Mouse (Mus musculus) liver, embryonic 12.5 days (tissue): ENCODE data around the gene Grk5. TPM values are rescaled to one million over a fixed set of nuclear protein-coding genes. Genes with fewer than 3 reads are reported as not detected.

Experiments used
- ATAC-seq: fragments of 200-750 bp; cut with Nextera tagmentation; 2 replicates; pipeline ENCODE4 v1.8.0; 2017; ENCODE audit warnings: moderate number of reproducible peaks, mild to moderate bottlenecking, moderate library complexity
- H3K27ac ChIP-seq: fragments of 300-500 bp; sonication (generic); 2 replicates; pipeline ENCODE4 v1.5.1; 2016; ENCODE audit warnings: mild to moderate bottlenecking
- H3K27me3 ChIP-seq: fragments of 300-500 bp; sonication (generic); replicated peaks from 2 replicates; pipeline ENCODE4 v1.6.1; 2016; ENCODE audit warnings: mild to moderate bottlenecking, moderate library complexity
- H3K36me3 ChIP-seq: fragments of 300-500 bp; sonication (generic); 2 replicates; pipeline ENCODE4 v1.6.1; 2016; ENCODE audit warnings: mild to moderate bottlenecking, moderate library complexity
- H3K4me1 ChIP-seq: fragments of 300-500 bp; sonication (generic); 2 replicates; pipeline ENCODE4 v1.6.1; 2016
- H3K4me2 ChIP-seq: fragments of 300-500 bp; sonication (generic); 2 replicates; pipeline ENCODE4 v1.6.1; 2016; ENCODE audit warnings: mild to moderate bottlenecking, moderate library complexity
- H3K4me3 ChIP-seq: fragments of 300-500 bp; sonication (generic); 2 replicates; pipeline ENCODE4 v1.5.1; 2016; ENCODE audit warnings: mild to moderate bottlenecking, moderate library complexity
- H3K9ac ChIP-seq: fragments of 300-500 bp; sonication (generic); 2 replicates; pipeline ENCODE4 v1.6.1; 2016; ENCODE audit warnings: mild to moderate bottlenecking, moderate library complexity
- H3K9me3 ChIP-seq: fragments of 300-500 bp; sonication (generic); replicated peaks from 2 replicates; pipeline ENCODE4 v1.6.1; 2016; ENCODE audit warnings: mild to moderate bottlenecking, moderate library complexity
- WGBS: fragments of 180-500 bp; shearing (Covaris S2); methylation state at CpG from one replicate; pipeline ENCODE4 v1.1.7; 2016; ENCODE audit not compliant: insufficient replicate concordance; 5-methylcytosine and 5-hydroxymethylcytosine counted together
- polyA plus RNA-seq: library from polyadenylated mRNA; unstranded; fragments of >200 nt; fragmentation: Nextera tagmentation; extraction: Ambion mirVana; gene quantifications from 2 replicates; pipeline ENCODE4 v1.2.1, GENCODE M21; 2016

Gene Grk5
- polyA plus RNA-seq, 1 experiment from 2014 or later: 1.5 TPM

- Histone ChIP-seq H3K27me3 (no peaks in the 10 kb centered on the region), H3K4me3 (no peak overlapping the region), H3K4me1 (peaks cover 20% of the 10 kb centered on the region), H3K27ac (no peak overlapping the region), H3K36me3 (no peaks in the 10 kb centered on the region), H3K9ac (no peak overlapping the region), H3K4me2 (no peak overlapping the region), H3K9me3 (no peaks in the 10 kb centered on the region)
- WGBS: 30% methylated on average over 2 of the region's 2 CpGs
- no peak for ATAC-seq
These were observed 105.3 kb downstream of the Grk5 start for GRCm38 (mm10) chr19:60994845-60995244.

- H3K9me3 ChIP-seq: no peaks in the 10 kb centered on the region
- no peaks in the 10 kb centered on the region for H3K36me3 ChIP-seq
- H3K27ac ChIP-seq: no peak overlapping the region
- no peak overlapping the region for H3K4me2 ChIP-seq
- H3K4me1 ChIP-seq: peaks cover 37% of the 10 kb centered on the region
- no peak overlapping the region for H3K4me3 ChIP-seq
- ATAC-seq: no peak
- H3K27me3 ChIP-seq: no peaks in the 10 kb centered on the region
- 76% methylated on average over 4 of the region's 4 CpGs for WGBS
- H3K9ac ChIP-seq: no peak overlapping the region
These were observed 108.2 kb downstream of the Grk5 start for GRCm38 (mm10) chr19:60997784-60998183.

GRCm38 (mm10) chr19:60999652-61000051 is 110.1 kb downstream of the Grk5 start:
- Histone ChIP-seq H3K9ac (no peak overlapping the region), H3K4me3 (no peak overlapping the region), H3K4me1 (peaks cover 30% of the 10 kb centered on the region), H3K9me3 (no peaks in the 10 kb centered on the region), H3K27ac (no peak overlapping the region), H3K4me2 (no peak overlapping the region), H3K36me3 (no peaks in the 10 kb centered on the region), H3K27me3 (no peaks in the 10 kb centered on the region)
- no peak for ATAC-seq
- 32% methylated on average over 2 of the region's 2 CpGs for WGBS

GRCm38 (mm10) chr19:61000958-61001357 is 111.4 kb downstream of the Grk5 start:
- Histone ChIP-seq H3K4me2 (no peak overlapping the region), H3K9me3 (no peaks in the 10 kb centered on the region), H3K27me3 (no peaks in the 10 kb centered on the region), H3K36me3 (no peaks in the 10 kb centered on the region), H3K27ac (no peak overlapping the region), H3K4me3 (no peak overlapping the region), H3K9ac (no peak overlapping the region), H3K4me1 (peaks cover 24% of the 10 kb centered on the region)
- ATAC-seq: no peak
- 73% methylated on average over 2 of the region's 2 CpGs for WGBS

- 61% methylated on average over 2 of the region's 2 CpGs for WGBS
- no peak for ATAC-seq
These were observed 119.7 kb downstream of the Grk5 start for GRCm38 (mm10) chr19:61009266-61009665.

GRCm38 (mm10) chr19:61017477-61018266 is 128.1 kb downstream of the Grk5 start:
- no peaks in the 10 kb centered on the region for H3K27me3 ChIP-seq
- no peak overlapping the region for H3K4me2 ChIP-seq
- no peaks in the 10 kb centered on the region for H3K9me3 ChIP-seq
- H3K4me3 ChIP-seq: no peak overlapping the region
- no peaks in the 10 kb centered on the region for H3K36me3 ChIP-seq
- no peaks in the 10 kb centered on the region for H3K4me1 ChIP-seq
- no peak overlapping the region for H3K9ac ChIP-seq
- H3K27ac ChIP-seq: no peak overlapping the region
- ATAC-seq: no peak
- WGBS: 41% methylated on average over 1 of the region's 1 CpGs

More at GRCm38 (mm10) chr19:61009266-61009665, 119.7 kb downstream of the Grk5 start:
- Histone ChIP-seq H3K9ac (no peak overlapping the region), H3K36me3 (no peaks in the 10 kb centered on the region), H3K4me3 (no peak overlapping the region), H3K27me3 (no peaks in the 10 kb centered on the region), H3K4me2 (no peak overlapping the region), H3K4me1 (no peaks in the 10 kb centered on the region), H3K27ac (no peak overlapping the region), H3K9me3 (no peaks in the 10 kb centered on the region)

GRCm38 (mm10) chr19:61021502-61021901 is 132.0 kb downstream of the Grk5 start:
- no peaks in the 10 kb centered on the region for H3K36me3 ChIP-seq
- no peak overlapping the region for H3K4me3 ChIP-seq
- WGBS: 48% methylated on average over 2 of the region's 2 CpGs
- H3K9me3 ChIP-seq: no peaks in the 10 kb centered on the region
- no peak overlapping the region for H3K9ac ChIP-seq
- ATAC-seq: no peak
- no peaks in the 10 kb centered on the region for H3K4me1 ChIP-seq
- no peak overlapping the region for H3K4me2 ChIP-seq
- H3K27me3 ChIP-seq: no peaks in the 10 kb centered on the region
- no peak overlapping the region for H3K27ac ChIP-seq

- H3K4me3 ChIP-seq: no peak overlapping the region
- H3K36me3 ChIP-seq: no peaks in the 10 kb centered on the region
- no peaks in the 10 kb centered on the region for H3K9me3 ChIP-seq
- H3K4me1 ChIP-seq: no peaks in the 10 kb centered on the region
- no peak for ATAC-seq
- no peak overlapping the region for H3K9ac ChIP-seq
- H3K4me2 ChIP-seq: no peak overlapping the region
- H3K27ac ChIP-seq: no peak overlapping the region
- H3K27me3 ChIP-seq: no peaks in the 10 kb centered on the region
- WGBS: 79% methylated on average over 3 of the region's 3 CpGs
These were observed 132.5 kb downstream of the Grk5 start for GRCm38 (mm10) chr19:61021939-61022566.

- H3K9me3 ChIP-seq: no peaks in the 10 kb centered on the region
- no peak overlapping the region for H3K9ac ChIP-seq
- no peaks in the 10 kb centered on the region for H3K27me3 ChIP-seq
- H3K36me3 ChIP-seq: no peaks in the 10 kb centered on the region
- H3K4me3 ChIP-seq: no peak overlapping the region
- no peak overlapping the region for H3K4me2 ChIP-seq
- WGBS: 37% methylated on average over 2 of the region's 2 CpGs
- no peak for ATAC-seq
- H3K27ac ChIP-seq: no peak overlapping the region
- 0 out of 2 replicates have a peak, but pooled peaks cover 3% of the 10 kb centered on the region for H3K4me1 ChIP-seq
These were observed 142.0 kb downstream of the Grk5 start for GRCm38 (mm10) chr19:61031570-61031969.

GRCm38 (mm10) chr19:61039151-61039550 is 149.6 kb downstream of the Grk5 start:
- H3K4me3 ChIP-seq: no peak overlapping the region
- ATAC-seq: no peak

GRCm38 (mm10) chr19:61048646-61049045 is 159.1 kb downstream of the Grk5 start:
- Histone ChIP-seq H3K4me3 (no peak overlapping the region), H3K9ac (no peak overlapping the region), H3K9me3 (no peaks in the 10 kb centered on the region), H3K36me3 (no peaks in the 10 kb centered on the region), H3K4me2 (no peak overlapping the region), H3K4me1 (no peaks in the 10 kb centered on the region), H3K27me3 (no peaks in the 10 kb centered on the region), H3K27ac (no peak overlapping the region)
- no peak for ATAC-seq
- 69% methylated on average over 2 of the region's 2 CpGs for WGBS

More at GRCm38 (mm10) chr19:61039151-61039550, 149.6 kb downstream of the Grk5 start:
- H3K27me3 ChIP-seq: no peaks in the 10 kb centered on the region
- no peak overlapping the region for H3K4me2 ChIP-seq
- H3K9me3 ChIP-seq: no peaks in the 10 kb centered on the region
- H3K27ac ChIP-seq: no peak overlapping the region
- H3K4me1 ChIP-seq: no peaks in the 10 kb centered on the region
- no peaks in the 10 kb centered on the region for H3K36me3 ChIP-seq
- no peak overlapping the region for H3K9ac ChIP-seq

GRCm38 (mm10) chr19:61049413-61049812 is 159.9 kb downstream of the Grk5 start:
- Histone ChIP-seq H3K4me3 (no peak overlapping the region), H3K9ac (no peak overlapping the region), H3K36me3 (no peaks in the 10 kb centered on the region), H3K9me3 (no peaks in the 10 kb centered on the region), H3K27me3 (no peaks in the 10 kb centered on the region), H3K4me1 (no peaks in the 10 kb centered on the region), H3K27ac (no peak overlapping the region), H3K4me2 (no peak overlapping the region)
- ATAC-seq: no peak
- whole genome bisulfite sequencing: 68% methylated on average over 1 of the region's 1 CpGs
